Mouse (Mus musculus): ENCODE measurements around the gene 1700017B05Rik. TPM values are rescaled to one million over a fixed set of nuclear protein-coding genes. Genes with fewer than 3 reads are reported as not detected.

Gene 1700017B05Rik
- polyA plus RNA-seq, 1 experiment from 2014 or later: 18.1 TPM

DNA sequence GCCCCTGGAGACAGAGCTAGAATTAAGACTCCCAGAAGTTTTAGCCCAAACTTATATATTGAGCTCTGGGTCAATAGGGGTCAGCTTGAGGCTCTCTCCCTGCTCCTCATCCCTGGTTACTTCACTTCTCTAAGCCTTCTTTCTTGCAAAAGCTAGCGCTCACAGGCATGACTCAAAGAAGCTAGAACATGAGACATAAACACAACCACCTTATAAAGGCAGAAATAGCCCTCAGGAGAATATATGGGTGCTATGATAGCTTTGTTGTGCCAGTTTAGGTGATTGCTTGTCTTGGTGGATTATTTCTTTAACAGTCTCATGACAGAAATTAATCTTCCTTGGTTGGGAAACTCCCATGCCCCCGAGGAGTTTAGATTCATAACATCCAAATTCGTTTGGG is 32.5 kb upstream of the 1700017B05Rik start:
- WGBS: 65% methylated on average over 3 of the region's 3 CpGs
- Histone ChIP-seq H3K9ac (no peak overlapping the region), H3K27ac (no peak overlapping the region), H3K9me3 (no peaks in the 10 kb centered on the region), H3K4me3 (no peak overlapping the region), H3K36me3 (no peaks in the 10 kb centered on the region), H3K4me1 (no peaks in the 10 kb centered on the region), H3K27me3 (no peaks in the 10 kb centered on the region), H3K4me2 (no peak overlapping the region)
- ATAC-seq (ENCODE audit: insufficient number of reproducible peaks, insufficient read depth, low FRiP score, low TSS enrichment, low read depth): no peak

DNA sequence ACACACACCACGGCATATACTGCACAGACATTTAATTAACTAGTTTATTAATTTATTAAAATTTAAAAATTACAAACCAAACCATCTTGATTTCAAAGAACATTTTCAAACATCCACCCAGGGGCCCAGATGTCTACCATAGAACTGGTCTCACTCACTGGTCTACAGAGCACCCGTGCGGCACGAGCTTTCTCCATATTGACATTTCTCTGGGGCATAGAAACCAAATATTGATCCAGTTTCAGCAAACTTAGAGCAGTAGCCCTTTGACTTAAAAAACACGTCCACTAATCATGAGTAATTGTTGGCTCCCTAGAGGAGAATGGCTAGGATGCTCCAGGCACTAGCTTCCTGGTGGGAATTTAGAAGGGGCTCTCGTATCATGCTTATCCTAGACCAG is 24.8 kb upstream of the 1700017B05Rik start:
- 84% methylated on average over 6 of the region's 6 CpGs for WGBS
- no peaks in the 10 kb centered on the region for H3K4me1 ChIP-seq

GRCm38 (mm10) chr9:57283311-57283710 is 20.9 kb upstream of the 1700017B05Rik start:
- Histone ChIP-seq H3K36me3 (no peaks in the 10 kb centered on the region), H3K4me3 (no peak overlapping the region), H3K27me3 (peaks cover 3% of the 10 kb centered on the region; the same call in 1 of the 2 replicates), H3K27ac (no peak overlapping the region), H3K4me1 (peaks cover 9% of the 10 kb centered on the region), H3K4me2 (no peak overlapping the region), H3K9ac (no peak overlapping the region), H3K9me3 (no peaks in the 10 kb centered on the region)
- ATAC-seq (ENCODE audit: insufficient number of reproducible peaks, insufficient read depth, low FRiP score, low TSS enrichment, low read depth): no peak
- WGBS: 76% methylated on average over 4 of the region's 4 CpGs

More for the DNA sequence above, 24.8 kb upstream of the 1700017B05Rik start:
- H3K9me3 ChIP-seq: no peaks in the 10 kb centered on the region
- no peaks in the 10 kb centered on the region for H3K27me3 ChIP-seq
- no peak overlapping the region for H3K27ac ChIP-seq
- no peak for ATAC-seq (ENCODE audit: insufficient number of reproducible peaks, insufficient read depth, low FRiP score, low TSS enrichment, low read depth)
- H3K4me2 ChIP-seq: no peak overlapping the region
- no peak overlapping the region for H3K4me3 ChIP-seq
- no peaks in the 10 kb centered on the region for H3K36me3 ChIP-seq
- H3K9ac ChIP-seq: no peak overlapping the region

- Histone ChIP-seq H3K36me3 (no peaks in the 10 kb centered on the region), H3K9ac (no peak overlapping the region), H3K4me1 (peaks cover 11% of the 10 kb centered on the region), H3K9me3 (no peaks in the 10 kb centered on the region), H3K4me3 (no peak overlapping the region), H3K4me2 (no peak overlapping the region), H3K27me3 (peaks cover 3% of the 10 kb centered on the region; the same call in 1 of the 2 replicates), H3K27ac (no peak overlapping the region)
- ATAC-seq (ENCODE audit: insufficient number of reproducible peaks, insufficient read depth, low FRiP score, low TSS enrichment, low read depth): no peak
- 80% methylated on average over 3 of the region's 3 CpGs for WGBS
These were observed 20.3 kb upstream of the 1700017B05Rik start for GRCm38 (mm10) chr9:57282686-57283085.

DNA sequence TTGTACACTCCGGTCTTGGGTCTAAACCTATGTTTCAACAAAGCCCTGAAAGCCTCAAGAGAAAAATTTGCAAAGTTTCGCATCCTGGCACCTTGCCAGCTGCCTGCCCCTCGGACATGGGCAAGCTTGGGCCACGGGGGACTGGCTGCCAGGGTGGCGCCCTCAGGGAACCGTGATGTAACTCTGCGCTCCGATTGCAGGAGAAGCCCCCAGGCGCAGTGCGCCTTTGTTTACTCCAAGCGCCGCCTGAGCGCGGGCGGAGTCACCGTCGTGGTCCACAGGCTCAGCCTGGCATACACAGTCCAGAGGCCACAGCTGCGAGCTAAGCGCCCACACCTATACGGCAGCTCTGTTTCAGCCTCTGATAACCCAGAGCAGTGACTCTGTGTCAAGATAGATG is 19.1 kb upstream of the 1700017B05Rik start:
- WGBS: 10% methylated on average over 20 of the region's 20 CpGs
- no peaks in the 10 kb centered on the region for H3K9me3 ChIP-seq
- H3K27ac ChIP-seq: no peak overlapping the region
- H3K4me3 ChIP-seq: peak overlapping the region; percentile 29
- H3K27me3 ChIP-seq: peaks cover 3% of the 10 kb centered on the region; the same call in 1 of the 2 replicates
- H3K36me3 ChIP-seq: no peaks in the 10 kb centered on the region
- H3K4me1 ChIP-seq: peaks cover 11% of the 10 kb centered on the region
- peak overlapping the region; percentile 61 for H3K4me2 ChIP-seq
- ATAC-seq (ENCODE audit: insufficient number of reproducible peaks, insufficient read depth, low FRiP score, low TSS enrichment, low read depth): no peak; the same call in 1 of the 2 replicates
- H3K9ac ChIP-seq: peak overlapping the region; percentile 64

DNA sequence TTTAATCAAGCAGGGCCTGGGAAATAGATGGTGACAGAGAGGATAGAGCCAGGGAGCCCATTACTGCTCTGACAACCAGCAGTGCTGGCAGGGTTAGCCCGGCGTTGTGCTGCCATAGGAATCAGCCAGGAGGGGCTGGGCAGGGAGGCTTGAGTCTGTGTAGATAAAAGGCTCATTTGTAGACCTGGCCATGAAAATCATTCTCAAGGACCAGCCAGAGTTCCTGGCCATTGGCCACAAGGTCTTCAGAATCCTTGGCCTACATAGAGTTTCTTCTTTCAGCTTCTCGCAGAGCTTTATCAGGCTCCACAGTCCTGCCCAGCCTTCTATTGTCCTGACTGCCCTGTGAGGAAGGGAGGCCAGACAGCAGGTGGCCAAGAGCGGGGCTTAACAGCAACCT is 17.0 kb upstream of the 1700017B05Rik start:
- ATAC-seq (ENCODE audit: insufficient number of reproducible peaks, insufficient read depth, low FRiP score, low TSS enrichment, low read depth): no peak
- H3K9ac ChIP-seq: no peak overlapping the region
- H3K4me3 ChIP-seq: no peak overlapping the region
- peaks cover 3% of the 10 kb centered on the region; the same call in 1 of the 2 replicates for H3K27me3 ChIP-seq
- H3K27ac ChIP-seq: no peak overlapping the region
- 70% methylated on average over 4 of the region's 4 CpGs for WGBS
- H3K9me3 ChIP-seq: no peaks in the 10 kb centered on the region
- no peak overlapping the region for H3K4me2 ChIP-seq
- peaks cover 11% of the 10 kb centered on the region for H3K4me1 ChIP-seq
- no peaks in the 10 kb centered on the region for H3K36me3 ChIP-seq

DNA sequence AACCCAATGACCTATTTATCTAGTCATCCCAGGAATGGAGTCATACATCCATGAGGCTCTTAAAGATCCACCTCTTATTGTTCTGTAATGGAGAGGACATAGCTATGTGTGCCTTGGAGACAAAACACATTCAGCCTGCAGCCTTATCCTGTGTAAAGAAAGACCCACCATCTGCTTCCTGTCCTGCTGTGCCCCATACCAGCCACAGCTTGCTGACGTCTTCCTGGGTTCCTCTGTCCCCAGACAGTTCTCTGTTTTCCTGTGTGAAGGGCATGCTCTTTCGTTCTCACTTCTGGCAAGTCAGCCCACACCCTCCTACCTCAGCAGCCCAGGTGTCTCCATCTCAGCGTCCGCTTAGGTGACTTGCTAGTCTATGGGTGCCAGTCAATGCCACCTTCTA is 15.9 kb upstream of the 1700017B05Rik start:
- 62% methylated on average over 4 of the region's 4 CpGs for WGBS

GRCm38 (mm10) chr9:57276311-57276710 is 13.9 kb upstream of the 1700017B05Rik start:
- Histone ChIP-seq H3K9me3 (no peaks in the 10 kb centered on the region), H3K4me1 (peaks cover 8% of the 10 kb centered on the region), H3K4me3 (no peak overlapping the region), H3K27ac (no peak overlapping the region), H3K4me2 (no peak overlapping the region), H3K36me3 (no peaks in the 10 kb centered on the region), H3K27me3 (peaks cover 3% of the 10 kb centered on the region; the same call in 1 of the 2 replicates), H3K9ac (no peak overlapping the region)
- no peak for ATAC-seq (ENCODE audit: insufficient number of reproducible peaks, insufficient read depth, low FRiP score, low TSS enrichment, low read depth)

More for the DNA sequence above, 15.9 kb upstream of the 1700017B05Rik start:
- Histone ChIP-seq H3K27ac (no peak overlapping the region), H3K4me2 (no peak overlapping the region), H3K4me1 (peaks cover 11% of the 10 kb centered on the region), H3K9me3 (no peaks in the 10 kb centered on the region), H3K9ac (no peak overlapping the region), H3K36me3 (no peaks in the 10 kb centered on the region), H3K27me3 (peaks cover 3% of the 10 kb centered on the region; the same call in 1 of the 2 replicates), H3K4me3 (no peak overlapping the region)
- ATAC-seq (ENCODE audit: insufficient number of reproducible peaks, insufficient read depth, low FRiP score, low TSS enrichment, low read depth): no peak

DNA sequence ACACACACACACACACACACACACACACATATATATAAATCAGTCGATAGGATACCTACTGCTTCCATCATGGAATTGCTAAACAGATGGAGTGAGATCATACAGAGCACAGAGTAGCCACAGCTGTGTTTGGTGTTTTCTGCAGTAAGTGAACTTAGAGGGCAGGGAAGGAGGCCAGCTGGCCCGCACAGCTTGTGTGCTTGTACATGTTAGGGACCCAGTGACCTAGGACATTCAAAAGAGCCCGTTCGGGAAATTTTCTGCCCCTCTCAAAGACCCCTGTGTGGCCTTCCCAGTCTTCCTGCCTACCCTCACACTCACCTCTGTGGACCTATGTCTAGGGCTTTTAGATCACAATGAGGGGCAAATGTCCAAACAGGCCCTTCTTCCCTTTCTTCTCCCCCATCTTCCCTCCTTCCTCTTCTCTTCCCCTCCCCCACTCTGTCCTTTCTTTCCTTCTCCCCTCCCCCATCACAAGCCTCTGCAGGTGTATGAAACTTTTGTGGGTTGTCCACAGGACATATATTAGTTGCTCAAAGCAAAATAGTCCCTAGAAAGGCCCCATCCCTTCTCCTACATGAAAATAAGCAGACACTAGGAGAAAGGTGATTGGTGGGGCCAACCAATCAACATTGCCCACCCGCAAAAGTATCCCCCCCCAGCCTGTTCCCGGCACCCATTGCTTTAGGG is 11.5 kb upstream of the 1700017B05Rik start:
- Histone ChIP-seq H3K4me2 (no peak overlapping the region), H3K27me3 (no peaks in the 10 kb centered on the region; the same call in 1 of the 2 replicates), H3K4me3 (no peak overlapping the region), H3K9ac (no peak overlapping the region), H3K27ac (no peak overlapping the region), H3K4me1 (peaks cover 15% of the 10 kb centered on the region; the same call in 1 of the 2 replicates), H3K36me3 (no peaks in the 10 kb centered on the region), H3K9me3 (no peaks in the 10 kb centered on the region)
- no peak for ATAC-seq (ENCODE audit: insufficient number of reproducible peaks, insufficient read depth, low FRiP score, low TSS enrichment, low read depth)
- 28% methylated on average over 6 of the region's 6 CpGs for WGBS

DNA sequence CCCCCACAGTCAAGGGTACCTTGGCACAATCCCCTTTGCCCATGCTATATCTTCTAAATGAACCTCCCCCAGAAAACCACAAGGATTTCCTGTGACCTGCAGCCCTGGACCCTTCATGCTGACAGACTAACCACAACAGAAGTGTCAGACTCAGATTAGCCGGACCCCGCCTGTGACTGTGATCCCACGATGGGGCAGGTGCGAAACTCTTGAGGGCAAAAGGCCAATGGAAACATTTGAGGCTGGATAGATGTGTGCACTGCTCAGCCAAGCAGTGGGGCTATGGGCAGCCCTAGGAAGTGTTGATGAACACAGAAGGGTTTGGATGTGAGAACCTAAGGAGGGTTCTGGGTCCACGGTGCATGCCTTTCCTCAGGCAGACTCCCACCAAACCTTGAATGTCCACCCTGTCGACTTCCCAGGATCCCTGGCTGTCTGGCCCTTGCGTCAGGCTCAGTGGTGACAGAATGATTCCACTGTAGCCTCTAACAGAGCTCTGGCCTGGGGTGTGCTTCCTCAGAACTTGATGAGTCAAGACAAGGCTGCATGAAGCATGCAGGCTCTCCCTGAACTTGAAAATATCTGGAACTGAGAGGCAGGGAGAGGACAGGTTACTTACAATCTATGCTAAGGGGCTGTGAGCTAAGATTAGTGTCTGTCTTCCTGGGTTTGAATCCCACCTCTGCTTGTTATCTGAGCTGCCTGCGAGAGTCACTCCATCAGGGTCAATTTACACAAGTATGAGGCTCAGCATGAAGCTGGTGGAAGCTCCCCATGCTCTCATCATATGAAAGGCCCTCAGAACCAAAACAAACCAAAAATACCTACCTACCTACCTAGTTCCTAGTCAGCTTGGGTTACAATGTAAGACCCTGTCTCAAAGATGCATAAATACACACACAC is 10.7 kb upstream of the 1700017B05Rik start:
- Histone ChIP-seq H3K9me3 (no peaks in the 10 kb centered on the region), H3K4me3 (no peak overlapping the region), H3K27ac (no peak overlapping the region), H3K4me1 (peaks cover 13% of the 10 kb centered on the region; the same call in 1 of the 2 replicates), H3K36me3 (no peaks in the 10 kb centered on the region), H3K27me3 (no peaks in the 10 kb centered on the region; the same call in 1 of the 2 replicates), H3K4me2 (no peak overlapping the region), H3K9ac (no peak overlapping the region)
- WGBS: 67% methylated on average over 8 of the region's 8 CpGs
- ATAC-seq (ENCODE audit: insufficient number of reproducible peaks, insufficient read depth, low FRiP score, low TSS enrichment, low read depth): no peak

- no peak for ATAC-seq (ENCODE audit: insufficient number of reproducible peaks, insufficient read depth, low FRiP score, low TSS enrichment, low read depth)
- H3K36me3 ChIP-seq: no peaks in the 10 kb centered on the region
- no peak overlapping the region for H3K9ac ChIP-seq
- no peaks in the 10 kb centered on the region; the same call in 1 of the 2 replicates for H3K27me3 ChIP-seq
- peaks cover 12% of the 10 kb centered on the region; the same call in 1 of the 2 replicates for H3K4me1 ChIP-seq
- WGBS: 50% methylated on average over 9 of the region's 9 CpGs
- H3K27ac ChIP-seq: no peak overlapping the region
- no peaks in the 10 kb centered on the region for H3K9me3 ChIP-seq
- no peak overlapping the region for H3K4me2 ChIP-seq
- no peak overlapping the region for H3K4me3 ChIP-seq
These were observed 9.6 kb upstream of the 1700017B05Rik start for GRCm38 (mm10) chr9:57271837-57272562.
